Comparison of ENCODE assay signal across 26 mouse cellular contexts in genomic region chr1:144862133-144862532, GRCm38 (mm10).
DNase-seq lines count a peak whose midpoint lies in the region; ATAC-seq lines count a peak whose summit lies in the region.
"Had no signal": no experiment of that assay in that cellular context is flagged by ENCODE, and none has a peak within 500 bp of the region (broad histone marks: within the 10 kb centered on the region; RNA-seq: fewer than 3 reads in every experiment).

No protein-coding gene starts in this region.

- 80% methylated on average over 1 of the region's 1 CpGs for WGBS in hindbrain, embryonic 14.5 days

- H3K27ac ChIP-seq in hindbrain, embryonic 14.5 days = no peak overlapping the region
- H3K27ac ChIP-seq: embryonic facial prominence, embryonic 13.5 days; embryonic facial prominence, embryonic 15.5 days; forebrain, embryonic 10.5 days; forebrain, embryonic 12.5 days had no signal

- no peak overlapping the region for H3K9ac ChIP-seq in hindbrain, embryonic 14.5 days
- H3K9ac ChIP-seq: embryonic facial prominence, embryonic 13.5 days; embryonic facial prominence, embryonic 15.5 days; forebrain, embryonic 12.5 days had no signal

- ATAC-seq in hindbrain, embryonic 14.5 days (ENCODE audit: low FRiP score) = no peak
- ATAC-seq: CD4-positive, CD25-positive, alpha-beta regulatory T cell, adult 4 months; forebrain, embryonic 14.5 days; forebrain, embryonic 16.5 days had no signal

- no peaks in the 10 kb centered on the region for H3K4me1 ChIP-seq in hindbrain, embryonic 14.5 days (replicated peaks; ENCODE audit: control insufficient read depth, insufficient read depth, low read length)
- H3K4me1 ChIP-seq: embryonic facial prominence, embryonic 13.5 days; embryonic facial prominence, embryonic 15.5 days; forebrain, embryonic 10.5 days; forebrain, embryonic 12.5 days had no signal

- no peaks in the 10 kb centered on the region for H3K36me3 ChIP-seq in hindbrain, embryonic 14.5 days (replicated peaks; ENCODE audit: control insufficient read depth, insufficient read depth)
- H3K36me3 ChIP-seq: embryonic facial prominence, embryonic 13.5 days; embryonic facial prominence, embryonic 15.5 days; forebrain, embryonic 10.5 days; forebrain, embryonic 12.5 days; G1E had no signal

- no peak overlapping the region for H3K4me2 ChIP-seq in hindbrain, embryonic 14.5 days (replicated peaks)
- H3K4me2 ChIP-seq: embryonic facial prominence, embryonic 13.5 days; embryonic facial prominence, embryonic 15.5 days; forebrain, embryonic 12.5 days had no signal

- no peak overlapping the region for H3K4me3 ChIP-seq in hindbrain, embryonic 14.5 days (replicated peaks; ENCODE audit: low read length)
- H3K4me3 ChIP-seq: embryonic facial prominence, embryonic 13.5 days; embryonic facial prominence, embryonic 15.5 days; erythroblast, embryonic 14.5 days; forebrain, embryonic 10.5 days; forebrain, embryonic 12.5 days had no signal

- no peaks in the 10 kb centered on the region for H3K27me3 ChIP-seq in hindbrain, embryonic 14.5 days (ENCODE audit: control insufficient read depth, insufficient read depth, low read length)
- H3K27me3 ChIP-seq: CH12.LX; embryonic facial prominence, embryonic 13.5 days; embryonic facial prominence, embryonic 15.5 days; forebrain, embryonic 12.5 days had no signal

- no peaks in the 10 kb centered on the region for H3K9me3 ChIP-seq in hindbrain, embryonic 14.5 days (ENCODE audit: control insufficient read depth, low read length)
- H3K9me3 ChIP-seq: embryonic facial prominence, embryonic 13.5 days; embryonic facial prominence, embryonic 15.5 days; forebrain, embryonic 10.5 days; forebrain, embryonic 12.5 days; G1E had no signal

- DNase-seq in 3T3-L1 (ENCODE audit: low read depth, low spot score) (peak; percentile 63), 416B (ENCODE audit: low read depth) (peak; percentile 60), NIH3T3 (ENCODE audit: low read depth) (peak; percentile 46)
- DNase-seq in right cerebral cortex, postnatal 36 days (ENCODE audit: low spot score in 2 of 2) = no peak
- no peak for DNase-seq in ovary, postnatal 14 days (ENCODE audit: low spot score)
- DNase-seq in hindbrain, embryonic 14.5 days (ENCODE audit: low spot score) = no peak
- DNase-seq: adrenal gland, adult 2 months; adrenal gland, postnatal 10 days; adrenal gland, postnatal 25 days; cerebellum, adult 11 months; cerebellum, adult 18-20 months; cerebellum, adult 8-10 months; cerebellum, adult 9-11 months; cerebellum, postnatal 14 days; cerebellum, postnatal 36 days; embryo, embryonic 11 days had no signal

Comparison
In these comparisons a context has a peak if more than half of its experiments do, and no peak if none do; other contexts are left out.
1. DNase-seq: peak in 3T3-L1 (single experiment), 416B (single experiment) and NIH3T3 (single experiment); none in right cerebral cortex, postnatal 36 days (0 of 2), ovary, postnatal 14 days (single experiment) and hindbrain, embryonic 14.5 days (single experiment).